Mouse (Mus musculus): ENCODE measurements around the gene Usp27x.

Gene Usp27x

DNA sequence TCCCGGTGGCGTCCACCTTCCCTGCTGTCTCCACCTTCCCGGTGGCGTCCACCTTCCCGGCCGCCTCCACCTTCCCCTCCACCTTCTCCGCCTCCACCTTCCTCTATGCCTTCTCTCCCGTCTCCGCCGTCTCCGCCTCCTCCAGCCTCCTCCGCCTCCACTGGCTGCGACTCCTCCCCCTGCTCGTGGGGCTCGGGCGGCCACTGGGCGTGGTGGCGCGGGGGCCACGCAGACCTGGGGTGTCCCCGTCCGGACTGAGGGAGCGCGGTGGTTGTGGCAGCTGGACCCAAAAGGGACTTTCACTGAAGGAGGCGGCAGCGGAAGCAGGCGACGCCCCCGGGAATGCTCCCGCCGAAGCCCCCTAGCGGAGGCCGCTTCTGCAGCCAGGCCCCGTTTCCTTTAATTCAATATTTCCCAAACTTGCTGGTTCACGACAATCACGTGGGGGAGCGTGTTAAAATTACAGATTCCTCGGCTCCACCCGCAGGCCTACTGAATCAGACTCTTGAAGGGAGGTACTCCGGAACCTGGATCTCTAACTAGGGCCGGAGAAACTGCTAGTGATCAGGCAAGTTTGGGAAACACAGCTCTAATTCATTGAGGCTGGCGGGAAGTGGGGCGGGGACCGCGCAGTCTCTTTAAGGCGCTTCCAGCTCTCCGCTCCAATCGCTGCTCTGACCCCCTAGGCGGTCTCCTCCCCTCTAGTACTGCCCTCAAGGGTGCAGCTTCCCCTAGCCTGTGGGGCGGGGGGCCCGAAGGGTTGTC, at the start of gene Usp27x:
Usp27x (minus strand) TSS at position 115 of the 765 bp plus-strand sequence.
- DNase-seq: peak; percentile 73 to 78

DNA sequence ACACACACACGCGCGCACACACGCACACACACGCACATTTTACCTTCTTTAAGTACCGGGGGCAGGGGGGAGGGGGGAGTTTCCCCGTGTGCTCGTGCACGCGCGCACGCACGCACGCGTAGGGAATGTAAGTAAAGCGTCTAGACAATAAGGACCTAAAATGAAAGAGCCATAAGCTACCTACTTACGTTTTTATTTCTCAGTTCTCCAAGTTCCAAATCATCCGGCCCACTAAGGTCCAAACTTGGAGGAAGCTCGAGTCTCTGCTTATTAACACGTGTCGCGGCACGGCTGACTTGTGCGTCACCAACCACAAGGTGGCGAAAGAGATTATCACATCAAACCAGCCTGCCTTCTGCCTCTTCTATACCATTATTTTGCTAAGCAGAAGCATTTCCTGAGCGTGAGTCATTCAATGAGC, 47.1 kb upstream of the Usp27x start:
- peak; percentile 75 to 81 for DNase-seq

DNA sequence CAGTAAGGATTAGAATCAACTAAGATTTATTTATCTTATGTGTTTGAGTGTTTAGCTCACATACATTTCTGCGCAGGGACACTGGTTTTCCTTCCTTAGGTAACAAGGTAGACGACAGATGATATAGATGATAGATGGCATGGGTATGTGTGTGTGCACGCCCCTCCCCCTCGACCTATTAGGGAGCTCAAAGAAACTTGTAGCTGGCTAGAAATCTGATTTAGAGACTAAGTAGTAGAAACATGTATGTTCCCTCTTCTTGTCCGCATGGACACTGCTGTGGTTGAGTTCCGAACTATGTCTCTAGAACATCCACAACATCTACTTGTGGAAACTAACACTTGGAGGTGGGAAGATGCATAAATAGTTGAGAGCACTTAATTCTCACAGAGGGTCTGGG, 46.5 kb upstream of the Usp27x start:
- DNase-seq: no peak

DNA sequence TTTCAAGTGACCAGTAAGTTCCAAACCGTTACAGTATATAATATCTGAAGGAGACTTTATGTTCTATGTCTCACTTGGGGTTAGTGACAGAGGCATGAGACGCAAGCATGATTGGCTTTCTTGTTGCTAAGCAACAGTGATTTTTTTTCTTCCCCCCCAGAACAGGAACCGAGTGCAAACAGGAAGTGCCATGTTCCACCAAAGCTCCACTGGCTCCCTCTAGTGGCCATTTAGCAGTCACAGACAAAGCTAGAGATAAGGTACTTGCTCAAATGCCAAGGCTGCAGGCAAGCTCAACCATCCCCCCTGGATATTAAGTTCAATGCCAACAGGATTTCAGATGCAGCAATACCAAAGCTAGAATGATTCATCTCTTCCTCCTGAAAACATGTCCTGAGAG, 45.4 kb upstream of the Usp27x start:
- DNase-seq: peak; percentile 77 to 81

DNA sequence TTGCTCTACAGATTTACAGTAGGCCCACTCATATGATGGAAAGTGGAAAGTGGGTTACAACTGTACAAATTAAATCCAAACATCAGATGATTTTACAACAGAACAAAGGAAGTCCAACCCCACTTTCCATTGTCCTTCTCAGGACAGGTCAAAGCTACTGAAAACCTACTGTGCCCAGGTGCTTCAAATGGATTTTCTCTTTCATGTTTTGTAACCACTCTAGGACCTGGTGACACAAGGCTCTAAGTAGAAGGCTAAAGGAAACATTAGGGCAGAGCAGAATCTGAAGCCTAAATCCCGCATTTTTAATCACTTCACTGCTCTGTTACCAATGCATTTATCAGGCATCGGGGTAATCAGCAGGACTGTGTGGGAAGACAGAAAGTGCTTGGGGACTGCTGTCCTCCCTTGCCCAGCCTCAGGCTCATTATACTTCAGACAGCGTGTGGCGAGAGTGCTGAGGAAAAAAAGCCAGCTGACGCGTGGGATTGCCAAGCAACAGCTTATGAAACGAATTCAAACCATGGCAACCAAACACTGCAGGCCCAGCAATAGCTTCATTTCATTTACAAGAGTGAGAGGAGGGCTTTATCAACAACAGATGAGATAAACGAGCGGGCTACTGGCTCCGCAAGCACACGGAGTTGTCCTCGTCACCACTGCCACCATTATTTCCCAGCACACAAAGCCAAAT, 40.7 kb upstream of the Usp27x start:
- peak; percentile 43 to 57 for DNase-seq

DNA sequence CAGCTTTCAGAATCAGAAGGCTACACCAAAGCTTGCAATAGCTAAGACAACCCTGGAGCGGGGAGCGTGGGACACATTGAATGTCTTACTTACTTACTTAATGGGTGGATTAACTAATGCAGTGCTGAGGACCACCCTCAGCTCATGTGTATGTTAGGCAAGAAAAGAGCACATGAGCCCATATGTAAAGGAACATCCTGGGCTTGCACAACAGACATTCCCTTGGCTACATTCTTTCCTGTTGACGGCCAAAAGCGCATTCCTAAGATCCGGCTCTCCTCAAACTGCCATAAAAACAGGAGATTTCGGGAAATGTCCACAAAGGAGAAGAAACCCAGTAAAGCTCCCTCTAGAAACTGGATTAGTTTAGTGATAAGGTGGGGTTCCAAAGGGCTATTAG, 39.7 kb upstream of the Usp27x start:
- no peak for DNase-seq

DNA sequence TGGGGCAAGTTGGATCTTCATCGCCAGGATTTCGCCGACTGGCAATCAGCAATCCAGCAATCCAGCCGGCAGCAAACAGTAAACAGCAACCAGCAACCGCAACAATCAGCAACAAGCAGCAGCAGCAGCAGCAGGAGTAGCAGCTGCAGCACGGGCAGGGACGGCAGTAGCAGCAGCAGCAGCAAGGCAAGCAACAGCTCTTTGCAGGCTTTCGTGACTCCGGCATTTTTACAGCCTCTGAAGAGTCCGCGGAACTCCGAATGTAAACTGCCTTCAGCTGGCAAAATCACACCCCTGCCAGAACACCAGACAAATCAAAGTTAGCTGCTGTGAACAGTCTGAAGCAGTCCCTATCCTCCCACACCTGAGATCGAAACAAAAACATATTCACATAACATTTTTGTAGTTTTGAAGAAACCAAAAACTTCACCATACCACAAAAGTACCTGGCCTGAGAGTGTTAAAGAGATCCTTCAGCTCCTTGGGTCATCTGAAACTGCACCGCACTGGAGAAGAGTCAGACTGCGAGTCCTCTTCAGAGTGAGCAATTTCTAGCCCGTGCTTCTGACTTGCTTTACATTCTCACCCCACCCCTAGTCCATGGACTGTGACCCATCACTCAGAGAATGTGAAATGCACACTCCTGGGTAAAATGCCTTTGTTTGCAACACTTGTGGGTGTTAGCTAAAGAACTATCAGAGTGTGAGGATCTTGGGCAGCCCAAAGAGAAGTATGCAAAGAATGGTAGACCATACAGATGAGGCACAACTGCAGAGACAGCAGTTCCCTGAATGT, 36.8 kb upstream of the Usp27x start:
- DNase-seq: no peak

DNA sequence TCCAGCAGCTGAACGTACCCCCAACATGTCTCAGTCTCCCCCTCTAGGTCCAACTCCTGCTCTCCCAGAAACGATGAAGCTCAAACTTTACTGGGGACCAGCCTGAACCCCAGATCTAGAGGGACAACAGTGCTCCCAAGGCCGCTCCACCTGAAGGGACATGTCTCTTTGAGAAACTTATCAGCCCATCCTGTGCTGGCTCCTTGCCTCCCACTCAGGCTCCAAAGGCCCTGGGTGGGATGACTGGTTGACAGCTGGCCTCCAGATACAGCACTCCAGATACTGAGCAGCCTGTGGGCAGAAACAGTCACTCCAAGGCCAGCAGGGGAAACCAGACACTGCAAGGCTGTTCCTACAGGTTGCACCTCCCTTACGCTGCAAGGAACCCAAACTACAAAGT, 956 bp upstream of the Usp27x start:
- DNase-seq: peak in 1 of 2 experiments; percentile 9

DNA sequence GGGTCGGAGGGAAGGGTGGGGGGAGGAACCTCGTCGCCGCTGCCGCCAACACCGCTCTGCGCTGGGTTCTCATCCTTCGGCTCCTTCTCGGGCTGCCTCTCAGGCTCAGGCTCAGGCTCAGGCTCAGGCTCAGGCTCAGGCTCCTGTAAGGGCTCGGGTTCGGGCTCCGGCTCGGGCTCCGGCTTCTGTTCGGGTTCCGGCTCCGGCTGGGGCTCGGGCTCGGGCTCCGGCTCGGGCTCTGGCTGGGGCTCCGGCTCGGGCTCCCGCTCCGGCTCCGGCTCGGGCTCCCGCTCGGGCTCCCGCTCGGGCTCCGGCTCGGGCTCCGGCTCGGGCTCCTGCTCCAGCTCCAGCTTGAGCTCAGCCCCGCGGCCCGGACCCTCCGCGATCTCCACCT, 311 bp downstream of the Usp27x start:
- DNase-seq: no peak

DNA sequence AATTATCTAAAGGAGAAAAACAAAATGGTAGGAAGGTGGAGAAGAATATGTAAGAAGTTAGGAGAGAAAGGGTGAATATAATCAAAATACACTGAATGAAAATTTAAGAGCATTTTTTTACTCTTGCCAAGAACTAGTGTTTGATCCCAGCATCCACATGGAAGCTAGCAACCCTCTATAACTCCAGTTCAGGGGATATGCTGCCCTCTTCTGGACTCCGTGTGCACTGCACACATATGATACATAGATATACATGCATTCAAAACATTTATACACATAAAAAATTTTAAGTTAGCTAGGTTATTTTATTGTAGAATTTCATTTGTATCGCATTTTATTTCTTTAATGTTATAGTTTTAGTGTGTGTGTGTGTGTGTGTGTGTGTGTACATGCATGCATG, 50.2 kb downstream of the Usp27x start:
- DNase-seq: no peak

DNA sequence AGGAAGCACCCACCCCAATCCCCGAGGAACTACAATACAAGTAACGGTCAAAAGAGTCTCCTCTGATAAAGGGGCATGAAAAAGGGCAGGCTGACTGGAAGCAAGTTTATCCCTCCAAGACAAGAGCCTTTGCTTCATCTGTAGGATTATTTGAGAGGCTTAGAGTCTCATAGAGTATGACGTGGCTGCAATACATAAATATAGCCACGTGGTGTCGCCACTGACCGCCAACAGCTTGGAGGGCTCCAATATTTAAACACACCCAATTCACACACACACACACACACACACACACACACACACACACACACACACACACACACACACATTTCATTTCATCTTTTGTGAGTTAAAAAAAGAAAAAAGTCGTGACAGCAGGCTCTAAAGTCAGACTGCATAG, 53.3 kb downstream of the Usp27x start:
- DNase-seq: peak; percentile 74 to 82
